Mouse (Mus musculus): Measurements from ENCODE around the gene Stard13.

Stard13 gene

GRCm38 (mm10) chr5:151106841-151107240 lies 126.8 kb downstream of the Stard13 start:
- in situ Hi-C loops (cut with MboI, MseI) = no loop called here

GRCm38 (mm10) chr5:151105054-151105971 lies 128.3 kb downstream of the Stard13 start:
- in situ Hi-C loops (cut with MboI, MseI) = no loop called here

DNA sequence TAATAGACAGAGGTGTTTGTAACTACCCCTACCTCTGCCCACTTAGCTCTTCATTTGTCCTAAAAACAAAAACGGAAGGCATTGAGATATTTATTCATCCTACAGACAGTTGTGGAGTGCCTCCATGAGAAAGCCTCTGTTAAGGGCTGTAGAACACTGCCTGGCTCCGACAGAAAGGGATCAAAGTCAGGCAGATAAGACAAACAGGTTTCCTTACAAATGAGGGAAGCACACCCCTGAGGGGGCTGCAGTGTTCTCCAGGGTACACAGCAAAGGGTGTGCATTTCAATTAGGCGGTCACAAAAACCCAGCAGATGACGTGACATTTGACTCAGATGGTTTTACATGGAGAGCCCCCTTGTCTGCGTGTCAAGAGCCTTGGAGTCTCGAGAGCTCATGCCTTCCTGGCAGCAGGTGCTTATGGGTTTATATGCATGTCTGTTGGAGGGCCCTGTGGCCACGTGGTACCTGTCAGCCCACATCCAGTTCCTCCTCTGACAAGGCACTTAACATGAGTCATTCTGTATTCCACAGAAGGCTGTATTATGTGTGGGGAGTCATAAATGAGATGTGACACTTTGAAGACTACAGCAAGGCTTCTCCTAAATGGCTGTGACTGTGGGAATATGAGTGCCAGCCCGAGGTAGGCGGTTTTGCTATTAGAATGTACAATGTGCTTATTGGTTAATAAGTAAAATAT lies 129.1 kb downstream of the Stard13 start:
- in situ Hi-C loops (cut with MboI, MseI) = no loop called here

DNA sequence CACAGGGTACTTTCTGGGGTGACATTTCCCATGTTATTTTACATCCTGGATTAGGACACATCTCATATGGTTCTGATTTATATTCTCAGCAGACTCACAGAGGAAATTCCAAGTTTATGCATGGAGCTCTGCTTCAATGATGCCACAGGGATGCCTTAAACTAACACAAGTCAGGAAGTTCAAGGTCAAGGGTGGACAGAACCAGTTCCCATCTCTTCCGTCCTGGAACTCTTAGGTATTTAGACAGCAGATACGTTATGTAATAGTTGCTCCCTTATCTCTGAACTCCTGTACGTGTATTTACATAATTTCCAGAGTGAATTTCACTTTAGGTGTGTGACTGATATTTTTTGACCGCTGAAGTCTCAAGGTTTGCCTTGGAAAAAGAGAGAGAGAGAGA lies 130.4 kb downstream of the Stard13 start:
- in situ Hi-C loops (cut with MboI, MseI) = no loop called here

DNA sequence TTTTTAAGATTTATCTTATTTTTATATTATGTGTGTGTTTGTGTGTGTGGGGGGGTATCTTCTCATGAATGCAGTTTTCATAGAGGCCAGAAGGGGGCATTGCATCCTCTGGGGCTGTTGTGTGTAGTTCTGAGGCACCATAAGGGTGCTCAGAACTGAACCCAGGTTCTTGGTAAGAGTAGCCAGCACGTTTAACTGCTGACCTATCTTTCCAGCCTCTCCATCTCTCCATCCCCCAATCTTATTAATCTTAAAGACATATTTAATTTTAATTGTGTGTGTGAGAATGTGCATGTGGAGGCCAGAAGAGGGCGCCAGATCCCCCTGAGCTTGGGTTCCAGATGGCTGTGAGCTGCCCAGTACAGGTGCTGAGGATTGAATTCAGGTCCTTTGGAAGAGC lies 131.4 kb downstream of the Stard13 start:
- in situ Hi-C loops (cut with MboI, MseI) = no loop called here

GRCm38 (mm10) chr5:151096012-151096411 lies 137.6 kb downstream of the Stard13 start:
- in situ Hi-C loops (cut with MboI, MseI) = no loop called here

DNA sequence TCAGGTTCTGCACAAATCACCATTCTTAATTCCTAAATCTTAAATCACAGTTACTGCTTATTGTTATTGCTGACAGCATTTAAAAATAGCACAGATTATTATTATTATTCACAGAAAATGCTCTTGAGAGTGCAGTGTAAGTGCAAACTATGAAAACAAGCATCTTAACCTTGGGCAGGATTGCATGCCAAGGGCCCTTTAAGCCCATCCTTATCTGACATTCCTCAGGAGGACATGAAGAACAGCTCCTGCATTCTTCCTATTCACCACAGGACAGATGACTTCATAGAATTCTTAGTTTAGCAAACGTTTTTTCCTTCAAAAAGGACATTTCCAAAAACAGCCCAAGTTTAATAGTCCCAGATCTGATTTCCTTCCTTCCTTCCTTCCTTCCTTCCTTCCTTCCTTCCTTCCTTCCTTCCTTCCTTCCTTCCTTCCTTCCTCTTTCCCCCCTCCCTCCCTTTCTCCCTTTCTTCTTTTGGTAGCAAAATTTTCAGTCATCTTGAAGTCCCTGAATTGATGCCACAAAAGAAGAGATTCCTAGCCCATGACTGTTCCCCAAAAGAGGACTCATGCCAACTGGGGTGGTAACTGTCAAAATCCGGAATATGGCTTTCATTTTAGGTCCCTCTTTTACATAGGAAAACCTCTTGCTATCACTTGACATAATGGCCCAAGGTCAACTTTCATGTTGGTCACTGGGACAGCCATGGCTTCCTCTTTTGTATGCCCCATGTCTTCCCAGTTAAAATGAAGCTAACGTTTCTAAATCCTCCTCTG lies 140.6 kb downstream of the Stard13 start:
- in situ Hi-C loops (cut with MboI, MseI) = no loop called here

- in situ Hi-C loops (cut with MboI, MseI) = no loop called here
Observed at GRCm38 (mm10) chr5:151090996-151091395, 142.6 kb downstream of the Stard13 start.

DNA sequence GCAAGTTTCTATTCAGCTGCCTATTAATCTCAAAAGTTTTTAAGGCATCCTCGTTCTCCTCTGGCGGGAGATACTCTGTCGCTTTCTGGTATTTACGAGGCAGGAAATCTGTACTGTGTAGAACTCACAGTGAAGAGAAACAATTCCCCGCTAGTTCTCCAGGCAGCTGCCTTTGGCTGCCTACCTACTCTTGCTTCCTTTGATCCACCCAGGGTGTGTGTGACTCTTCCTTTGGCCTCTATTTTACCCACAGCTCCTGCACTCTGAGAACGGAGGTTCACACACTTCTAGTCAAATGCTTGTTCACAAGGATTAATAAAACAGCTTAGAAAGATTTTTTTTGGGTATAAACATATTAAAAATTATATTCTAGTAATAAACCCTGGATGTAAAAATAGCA lies 144.4 kb downstream of the Stard13 start:
- in situ Hi-C loops (cut with MboI, MseI) = no loop called here

- in situ Hi-C loops (cut with MboI, MseI) = no loop called here
Observed at GRCm38 (mm10) chr5:151086425-151087202, 147.0 kb downstream of the Stard13 start.

DNA sequence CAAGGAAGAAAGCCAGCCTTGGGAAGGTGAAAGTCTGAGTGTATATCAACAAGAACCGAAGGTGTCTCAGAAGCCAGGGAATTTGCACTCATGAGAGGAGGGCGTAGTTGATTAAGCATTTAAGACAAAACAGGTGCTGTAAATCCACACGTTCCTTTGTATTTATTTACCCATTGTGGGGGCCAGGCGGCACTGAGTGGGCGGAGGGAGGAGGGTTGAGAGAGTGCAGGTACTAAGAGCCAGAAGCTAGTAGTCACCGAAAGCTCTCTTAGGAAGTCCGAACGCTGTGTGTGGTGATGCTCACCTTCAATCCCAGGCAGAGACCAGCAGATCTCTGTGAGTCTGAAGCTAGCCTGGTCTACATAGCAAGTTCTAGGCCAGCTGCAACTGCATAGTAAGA lies 147.9 kb downstream of the Stard13 start:
- in situ Hi-C loops (cut with MboI, MseI) = no loop called here

DNA sequence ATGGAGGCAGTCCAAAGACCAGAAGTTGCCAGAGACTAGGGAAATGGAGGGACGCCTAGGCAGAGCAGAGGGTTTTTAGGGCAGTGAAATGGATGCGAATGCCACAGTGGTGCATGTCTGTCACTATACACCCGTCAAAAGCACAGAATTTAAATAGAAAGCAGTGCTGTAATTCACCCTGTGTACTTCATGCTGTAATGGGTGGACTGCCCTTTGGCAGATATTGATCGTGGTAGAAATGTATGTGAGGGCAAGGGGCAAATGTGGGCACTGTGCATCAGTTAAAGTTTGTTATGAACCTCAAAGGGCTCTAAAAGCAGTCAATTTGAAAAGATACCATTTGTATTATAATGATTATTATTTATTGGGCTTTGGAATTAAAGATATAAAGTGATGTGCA lies 153.4 kb downstream of the Stard13 start:
- in situ Hi-C loops (cut with MboI, MseI) = no loop called here

GRCm38 (mm10) chr5:151077953-151078352 lies 155.7 kb downstream of the Stard13 start:
- in situ Hi-C loops (cut with MboI, MseI) = no loop called here

GRCm38 (mm10) chr5:151076917-151077316 lies 156.7 kb downstream of the Stard13 start:
- in situ Hi-C loops (cut with MboI, MseI) = no loop called here

GRCm38 (mm10) chr5:151074282-151074681 lies 159.4 kb downstream of the Stard13 start:
- in situ Hi-C loops (cut with MboI, MseI) = no loop called here

DNA sequence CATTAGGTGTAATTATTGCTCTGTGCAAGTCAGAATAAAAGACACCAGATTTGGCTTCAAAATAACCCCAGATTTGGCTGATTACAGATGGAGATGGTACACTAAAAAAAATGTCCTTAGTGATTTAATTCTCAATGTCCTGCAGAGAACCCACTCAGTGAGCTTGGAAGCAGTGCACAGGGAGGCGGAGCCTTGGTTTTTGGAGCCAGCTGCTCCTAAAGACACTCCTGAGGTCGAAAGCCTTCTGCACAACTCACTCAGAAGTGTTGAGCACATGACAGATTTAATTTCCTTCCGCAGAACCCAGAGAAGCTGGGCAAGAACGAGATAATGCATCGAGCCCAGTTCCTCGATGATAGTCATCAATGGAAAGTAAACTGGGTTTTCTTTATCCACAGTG lies 162.2 kb downstream of the Stard13 start:
- in situ Hi-C loops (cut with MboI, MseI) = no loop called here

DNA sequence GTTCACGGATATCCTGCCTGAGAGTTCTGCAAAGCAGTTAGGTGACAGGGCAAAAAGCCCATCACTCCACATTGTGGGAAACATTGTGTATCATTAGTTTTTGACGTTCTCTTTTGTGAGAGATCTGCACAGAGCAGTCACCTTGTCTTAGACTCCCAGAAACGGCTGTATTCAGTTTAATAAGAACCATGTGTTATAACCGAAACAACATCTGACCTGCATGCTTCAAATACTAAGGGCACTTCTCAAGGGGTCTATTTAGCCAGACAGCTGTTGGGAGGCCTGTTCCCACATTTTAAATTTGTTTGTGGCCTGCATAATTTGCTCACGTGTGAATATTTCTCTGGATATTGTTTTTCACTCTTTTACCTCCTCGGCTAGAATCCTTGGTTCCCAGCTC lies 162.7 kb downstream of the Stard13 start:
- in situ Hi-C loops (cut with MboI, MseI) = no loop called here

- in situ Hi-C loops (cut with MboI, MseI) = no loop called here
Observed at GRCm38 (mm10) chr5:151069569-151069968, 164.1 kb downstream of the Stard13 start.

- in situ Hi-C loops (cut with MboI, MseI) = no loop called here
Observed at GRCm38 (mm10) chr5:151066016-151066415, 167.6 kb downstream of the Stard13 start.

- in situ Hi-C loops (cut with MboI, MseI) = no loop called here
Observed at GRCm38 (mm10) chr5:151065228-151065627, 168.4 kb downstream of the Stard13 start.

DNA sequence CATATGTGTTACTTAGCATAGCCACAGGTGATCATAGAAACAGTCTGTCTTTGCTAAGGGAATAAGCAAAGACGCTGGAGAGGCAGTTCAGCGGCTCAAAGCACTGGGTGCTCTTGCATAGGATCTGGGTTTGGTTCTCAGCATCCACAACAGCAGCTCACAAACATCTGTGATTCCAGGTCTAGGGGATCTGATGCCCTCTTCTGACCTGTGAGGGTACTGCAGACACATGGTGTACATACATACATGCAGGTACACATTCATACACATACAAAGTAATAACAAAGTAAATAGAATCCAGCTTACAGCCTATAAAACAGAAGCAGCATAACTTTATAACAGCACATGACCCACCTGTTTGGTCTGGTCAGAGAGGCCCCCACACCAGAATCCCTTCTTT lies 171.7 kb downstream of the Stard13 start:
- in situ Hi-C loops (cut with MboI, MseI) = no loop called here

Data from T-helper 2 cell (primary cell).